ENCODE assay signal across 8 mouse cellular contexts in genomic region chr13:21440503-21441206, GRCm38 (mm10). TPM values are rescaled to one million over a fixed set of nuclear protein-coding genes. Genes with fewer than 3 reads are reported as not detected.
DNase-seq lines count a peak whose midpoint lies in the region; ATAC-seq and TF ChIP-seq lines count a peak whose summit lies in the region.

Gene Pgbd1, minus strand, starts transcription at chr13:21441058.

- TF ChIP-seq CTCF in stomach, postnatal 0 days (IDR thresholded peaks at IDR 0.05; ENCODE audit: low read depth), result peak; percentile 68

- TF ChIP-seq EP300 in stomach, postnatal 0 days (optimal IDR thresholded peaks at IDR 0.05), result no peak

- peaks cover 8% of the 10 kb centered on the region for H3K36me3 ChIP-seq in ES-E14 (ENCODE audit: control insufficient read depth, insufficient read depth, low read length, poor library complexity, severe bottlenecking)
- peaks cover 26% of the 10 kb centered on the region for H3K36me3 ChIP-seq in forebrain, embryonic 14.5 days (ENCODE audit: control insufficient read depth, insufficient read depth, low read length)
- peaks cover 24% of the 10 kb centered on the region for H3K36me3 ChIP-seq in liver, embryonic 15.5 days (replicated peaks)
- H3K36me3 ChIP-seq in neural tube, embryonic 12.5 days, result peaks cover 25% of the 10 kb centered on the region
- H3K36me3 ChIP-seq in stomach, postnatal 0 days (ENCODE audit: control insufficient read depth, insufficient read depth, low read length), result peaks cover 6% of the 10 kb centered on the region

- intact Hi-C loops in heart, postnatal 10 days (cut with DNase I), result no loop called here

- H3K9me3 ChIP-seq in ES-E14 (ENCODE audit: control insufficient read depth, insufficient read depth, low read depth, low read length), result no peaks in the 10 kb centered on the region
- no peaks in the 10 kb centered on the region for H3K9me3 ChIP-seq in forebrain, embryonic 14.5 days (replicated peaks; ENCODE audit: control insufficient read depth, low read length)
- H3K9me3 ChIP-seq in liver, embryonic 15.5 days (replicated peaks), result no peaks in the 10 kb centered on the region
- H3K9me3 ChIP-seq in neural tube, embryonic 12.5 days, result no peaks in the 10 kb centered on the region
- H3K9me3 ChIP-seq in stomach, postnatal 0 days (ENCODE audit: control insufficient read depth, low read length), result no peaks in the 10 kb centered on the region

- H3K27me3 ChIP-seq in forebrain, embryonic 14.5 days (replicated peaks; ENCODE audit: control insufficient read depth, insufficient read depth, low read length), result no peaks in the 10 kb centered on the region
- no peaks in the 10 kb centered on the region for H3K27me3 ChIP-seq in liver, embryonic 15.5 days
- H3K27me3 ChIP-seq in neural tube, embryonic 12.5 days (replicated peaks), result no peaks in the 10 kb centered on the region
- H3K27me3 ChIP-seq in stomach, postnatal 0 days (ENCODE audit: control insufficient read depth, insufficient read depth, low read length), result no peaks in the 10 kb centered on the region

- WGBS in forebrain, embryonic 14.5 days, result 1% methylated on average over 32 of the region's 32 CpGs
- under 1% methylated on average over 32 of the region's 32 CpGs for WGBS in liver, embryonic 15.5 days (ENCODE audit: insufficient replicate concordance)
- WGBS in neural tube, embryonic 12.5 days, result 1% methylated on average over 32 of the region's 32 CpGs
- WGBS in stomach, postnatal 0 days, result under 1% methylated on average over 32 of the region's 32 CpGs

- in situ Hi-C loops in ES-E14 (cut with MboI; ENCODE audit: low sequenced_read_pairs in 2 of 2, unreplicated experiment in 2 of 2), result no loop called here

- H3K4me2 ChIP-seq in forebrain, embryonic 14.5 days (ENCODE audit: low read length), result peak within 1 kb of the TSS; percentile 85
- H3K4me2 ChIP-seq in liver, embryonic 15.5 days, result peak within 1 kb of the TSS; percentile 83
- peak within 1 kb of the TSS; percentile 75 for H3K4me2 ChIP-seq in neural tube, embryonic 12.5 days (replicated peaks)
- peak within 1 kb of the TSS; percentile 90 for H3K4me2 ChIP-seq in stomach, postnatal 0 days (replicated peaks; ENCODE audit: low read depth)

- H3K27ac ChIP-seq in ES-E14 (ENCODE audit: insufficient read depth, low read depth, low read length, poor library complexity, severe bottlenecking), result no peak within 1 kb of the TSS
- H3K27ac ChIP-seq in forebrain, embryonic 14.5 days (ENCODE audit: low read depth, low read length), result peak within 1 kb of the TSS; percentile 31
- peak within 1 kb of the TSS; percentile 82 for H3K27ac ChIP-seq in liver, embryonic 15.5 days (replicated peaks)
- H3K27ac ChIP-seq in neural tube, embryonic 12.5 days, result no peak within 1 kb of the TSS
- peak within 1 kb of the TSS; percentile 82 for H3K27ac ChIP-seq in stomach, postnatal 0 days (replicated peaks)

- DNase-seq in ES-E14 (ENCODE audit: low read depth, low spot score), result no peak
- DNase-seq in cerebellum, adult 11-12 months, result peak; percentile 87
- DNase-seq in forebrain, embryonic 14.5 days (ENCODE audit: low spot score), result peak; percentile 88
- DNase-seq in heart, postnatal 10 days, result peak; percentile 66 to 72
- DNase-seq in kidney, postnatal 36 days, result peak; percentile 69 to 79
- peak; percentile 79 for DNase-seq in stomach, postnatal 0 days (ENCODE audit: low spot score)

- H3K9ac ChIP-seq in ES-E14 (ENCODE audit: insufficient read depth, low read depth, low read length, poor library complexity, severe bottlenecking), result peak within 1 kb of the TSS; percentile 93
- H3K9ac ChIP-seq in forebrain, embryonic 14.5 days (ENCODE audit: low read length), result peak within 1 kb of the TSS; percentile 64
- H3K9ac ChIP-seq in liver, embryonic 15.5 days, result peak within 1 kb of the TSS; percentile 73
- peak within 1 kb of the TSS; percentile 65 for H3K9ac ChIP-seq in neural tube, embryonic 12.5 days
- H3K9ac ChIP-seq in stomach, postnatal 0 days (ENCODE audit: low read length), result peak within 1 kb of the TSS; percentile 68

- peak; percentile 94 for ATAC-seq in forebrain, embryonic 14.5 days
- peak; percentile 84 for ATAC-seq in liver, embryonic 15.5 days (ENCODE audit: insufficient read depth)
- peak; percentile 94 for ATAC-seq in neural tube, embryonic 12.5 days (ENCODE audit: low FRiP score, low read depth)
- peak; percentile 88 for ATAC-seq in stomach, postnatal 0 days (ENCODE audit: low FRiP score, low TSS enrichment)

- H3K4me3 ChIP-seq in ES-E14 (ENCODE audit: insufficient read depth in 1 of 2, low read depth in 1 of 2, low read length in 2 of 2, poor library complexity in 1 of 2, severe bottlenecking in 1 of 2), result peak within 1 kb of the TSS; percentile 80 to 85
- H3K4me3 ChIP-seq in forebrain, embryonic 14.5 days (ENCODE audit: low read depth, low read length), result peak within 1 kb of the TSS; percentile 40
- H3K4me3 ChIP-seq in liver, embryonic 15.5 days (replicated peaks), result peak within 1 kb of the TSS; percentile 70
- H3K4me3 ChIP-seq in neural tube, embryonic 12.5 days, result peak within 1 kb of the TSS; percentile 50
- H3K4me3 ChIP-seq in stomach, postnatal 0 days (ENCODE audit: low read depth, low read length), result peak within 1 kb of the TSS; percentile 55

- peaks cover 0 to 3% of the 10 kb centered on the region in 2 experiments; a peak in 1 of 4 replicates for H3K4me1 ChIP-seq in ES-E14 (ENCODE audit: control insufficient read depth in 2 of 2, insufficient read depth in 2 of 2, low read length in 2 of 2, poor library complexity in 1 of 2)
- no peaks in the 10 kb centered on the region for H3K4me1 ChIP-seq in forebrain, embryonic 14.5 days (ENCODE audit: control insufficient read depth, insufficient read depth, low read length)
- H3K4me1 ChIP-seq in liver, embryonic 15.5 days (replicated peaks), result peaks cover 20% of the 10 kb centered on the region
- peaks cover 8% of the 10 kb centered on the region for H3K4me1 ChIP-seq in neural tube, embryonic 12.5 days
- no peaks in the 10 kb centered on the region for H3K4me1 ChIP-seq in stomach, postnatal 0 days (replicated peaks; ENCODE audit: control insufficient read depth, insufficient read depth)

TF ChIP-seq in ES-E14, 5 proteins besides CTCF, POLR2A, EP300 and RAD21:
- TF ChIP-seq ZC3H11A (IDR thresholded peaks at IDR 0.05; ENCODE audit: borderline replicate concordance, low read depth, low read length), result no peak
- peak; percentile 36; the same call in 1 of the 2 replicates for TF ChIP-seq HCFC1 (IDR thresholded peaks at IDR 0.05; ENCODE audit: borderline replicate concordance, insufficient read depth, low read length)
- no peak for TF ChIP-seq CHD2 (IDR thresholded peaks at IDR 0.05; ENCODE audit: low read depth, low read length)

RNA-seq across cellular contexts. Expression of gene Pgbd1, which starts in this region (rescaled TPM):
- total RNA-seq in ES-E14 (2012; rRNA removed), result 1.2 and 1.5 TPM in 2 replicates
- polyA plus RNA-seq in forebrain, embryonic 14.5 days (2014; fragmentation: Nextera tagmentation; extraction: Ambion mirVana), result 3.5 and 3.7 TPM in 2 replicates
- total RNA-seq in heart, postnatal 10 days (2021), result under 1 TPM; 0.36 to 0.89 TPM
- 1.0 and 1.2 TPM in 2 replicates for polyA plus RNA-seq in liver, embryonic 15.5 days (2015; fragmentation: Nextera tagmentation; extraction: Ambion mirVana)
- polyA plus RNA-seq in neural tube, embryonic 12.5 days (2016; fragmentation: Nextera tagmentation; extraction: Ambion mirVana), result 4.2 and 4.5 TPM in 2 replicates
- polyA plus RNA-seq in stomach, postnatal 0 days (2015; fragmentation: Nextera tagmentation; extraction: Ambion mirVana), result 0.75 and 0.90 TPM in 2 replicates

Comparison
In these comparisons a context has a peak if more than half of its experiments do, and no peak if none do; other contexts are left out.
1. Peak in DNase-seq in heart, postnatal 10 days; RNA of the gene not detected or under 1 TPM.
2. Peak in DNase-seq, ATAC-seq, H3K4me3 ChIP-seq, H3K27ac ChIP-seq, H3K9ac ChIP-seq and H3K4me2 ChIP-seq in stomach, postnatal 0 days; RNA of the gene not detected or under 1 TPM.
3. H3K27ac ChIP-seq: peak in forebrain, embryonic 14.5 days (single experiment) and liver, embryonic 15.5 days (single experiment); none in ES-E14 (single experiment) and neural tube, embryonic 12.5 days (single experiment).
4. Peak in every context shown above with its lines, with median percentiles within 50 percentile points of each other: H3K4me3 ChIP-seq, H3K9ac ChIP-seq, ATAC-seq and H3K4me2 ChIP-seq.